Mouse (Mus musculus) midbrain, embryonic 11.5 days (tissue): ENCODE data around the gene Gm28729. TPM values are rescaled to one million over a fixed set of nuclear protein-coding genes. Genes with fewer than 3 reads are reported as not detected.
"Not testable (repeated sequence)": the region's sequence is repeated elsewhere in the genome, so short reads cannot be mapped to it uniquely, and the experiment has no call there.

Experiments
- ATAC-seq: fragments of 200-750 bp; cut with Nextera tagmentation; 2 replicates; pipeline ENCODE4 v1.8.0; 2017; ENCODE audit warnings: moderate TSS enrichment, moderate library complexity; ENCODE audit not compliant: low FRiP score
- DNase-seq: peaks from one replicate; pipeline ENCODE4 v3.0.0; 2015; ENCODE audit warnings: low spot score; ENCODE audit errors: missing footprints
- H3K27ac ChIP-seq: fragments of 300-500 bp; sonication (generic); 2 replicates; pipeline ENCODE4 v1.5.1; 2014; ENCODE audit warnings: low read depth, low read length
- H3K27me3 ChIP-seq: fragments of 300-500 bp; sonication (generic); 2 replicates; pipeline ENCODE4 v1.6.1; 2014; ENCODE audit warnings: mild to moderate bottlenecking, low read length, moderate library complexity, mixed read lengths; ENCODE audit not compliant: control insufficient read depth, insufficient read depth
- H3K36me3 ChIP-seq: fragments of 300-500 bp; sonication (generic); 2 replicates; pipeline ENCODE4 v1.6.1; 2014; ENCODE audit warnings: mild to moderate bottlenecking, low read length, moderate library complexity, mixed read lengths; ENCODE audit not compliant: control insufficient read depth, insufficient read depth
- H3K4me1 ChIP-seq: fragments of 300-500 bp; sonication (generic); 2 replicates; pipeline ENCODE4 v1.6.1; 2014; ENCODE audit warnings: low read length; ENCODE audit not compliant: control insufficient read depth, insufficient read depth
- H3K4me2 ChIP-seq: fragments of 300-500 bp; sonication (generic); 2 replicates; pipeline ENCODE4 v1.6.1; 2014; ENCODE audit warnings: mild to moderate bottlenecking, moderate library complexity
- H3K4me3 ChIP-seq: fragments of 300-500 bp; sonication (generic); 2 replicates; pipeline ENCODE4 v1.5.1; 2014; ENCODE audit warnings: low read depth, low read length
- H3K9ac ChIP-seq: fragments of 300-500 bp; sonication (generic); 2 replicates; pipeline ENCODE4 v1.6.1; 2014; ENCODE audit warnings: low read length
- H3K9me3 ChIP-seq: fragments of 300-500 bp; sonication (generic); 2 replicates; pipeline ENCODE4 v1.6.1; 2016; ENCODE audit warnings: low read length; ENCODE audit not compliant: control insufficient read depth
- WGBS: fragments of 180-500 bp; shearing (Covaris S2); extraction: QIAGEN DNeasy Blood & Tissue Kit; methylation state at CpG from one replicate; pipeline ENCODE4 v1.1.7; 2014; 5-methylcytosine and 5-hydroxymethylcytosine counted together
- polyA plus RNA-seq: library from polyadenylated mRNA; unstranded; fragments of >200 nt; fragmentation: Nextera tagmentation; extraction: Ambion mirVana; gene quantifications from 2 replicates; pipeline ENCODE4 v1.2.1, GENCODE M21; 2014

Gm28729 gene
- polyA plus RNA-seq, 1 experiment from 2014 or later = not detected

- Histone ChIP-seq H3K36me3 (no peaks in the 10 kb centered on the region), H3K27ac (no peak overlapping the region), H3K4me3 (no peak overlapping the region), H3K4me1 (peaks cover 5% of the 10 kb centered on the region; the same call in 1 of the 2 replicates), H3K9ac (no peak overlapping the region), H3K27me3 (no peaks in the 10 kb centered on the region), H3K4me2 (no peak overlapping the region), H3K9me3 (no peaks in the 10 kb centered on the region)
- DNase-seq = no peak
- no peak for ATAC-seq
- 88% methylated on average over 4 of the region's 4 CpGs for WGBS
Measured at GRCm38 (mm10) chr9:96532531-96532930, 7.5 kb upstream of the Gm28729 start.

GRCm38 (mm10) chr9:96530674-96531081 is 5.6 kb upstream of the Gm28729 start:
- no peak overlapping the region for H3K9ac ChIP-seq
- no peaks in the 10 kb centered on the region for H3K27me3 ChIP-seq
- H3K36me3 ChIP-seq = no peaks in the 10 kb centered on the region
- no peak for ATAC-seq
- no peaks in the 10 kb centered on the region for H3K9me3 ChIP-seq
- no peak overlapping the region for H3K4me3 ChIP-seq
- 84% methylated on average over 11 of the region's 11 CpGs for WGBS
- H3K4me2 ChIP-seq = no peak overlapping the region
- no peak for DNase-seq
- H3K27ac ChIP-seq = no peak overlapping the region
- no peaks in the 10 kb centered on the region for H3K4me1 ChIP-seq

- no peaks in the 10 kb centered on the region for H3K27me3 ChIP-seq
- H3K4me3 ChIP-seq = no peak overlapping the region
- DNase-seq (no peak), ATAC-seq (no peak)
- H3K36me3 ChIP-seq = no peaks in the 10 kb centered on the region
- no peak overlapping the region for H3K27ac ChIP-seq
- no peak overlapping the region for H3K9ac ChIP-seq
- WGBS = 76% methylated on average over 10 of the region's 10 CpGs
- no peaks in the 10 kb centered on the region for H3K9me3 ChIP-seq
- no peak overlapping the region for H3K4me2 ChIP-seq
- H3K4me1 ChIP-seq = no peaks in the 10 kb centered on the region
Measured at GRCm38 (mm10) chr9:96529961-96530673, 5.1 kb upstream of the Gm28729 start.

- no peak overlapping the region for H3K4me3 ChIP-seq
- no peak overlapping the region for H3K27ac ChIP-seq
- H3K4me2 ChIP-seq = no peak overlapping the region
- ATAC-seq (no peak), DNase-seq (no peak)
- no peak overlapping the region for H3K9ac ChIP-seq
- whole genome bisulfite sequencing = 76% methylated on average over 4 of the region's 4 CpGs
- no peaks in the 10 kb centered on the region for H3K9me3 ChIP-seq
- no peaks in the 10 kb centered on the region for H3K36me3 ChIP-seq
- no peaks in the 10 kb centered on the region for H3K27me3 ChIP-seq
- no peaks in the 10 kb centered on the region for H3K4me1 ChIP-seq
Measured at GRCm38 (mm10) chr9:96526011-96526410, 947 bp upstream of the Gm28729 start.

- H3K27ac ChIP-seq = no peak overlapping the region
- DNase-seq (no peak), ATAC-seq (no peak)
- H3K9ac ChIP-seq = no peak overlapping the region
- no peaks in the 10 kb centered on the region for H3K4me1 ChIP-seq
- no peaks in the 10 kb centered on the region for H3K36me3 ChIP-seq
- WGBS = 87% methylated on average over 5 of the region's 5 CpGs
- no peak overlapping the region for H3K4me2 ChIP-seq
- H3K27me3 ChIP-seq = no peaks in the 10 kb centered on the region
- no peak overlapping the region for H3K4me3 ChIP-seq
- no peaks in the 10 kb centered on the region for H3K9me3 ChIP-seq
Measured at GRCm38 (mm10) chr9:96523148-96523547, 1.9 kb downstream of the Gm28729 start.

GRCm38 (mm10) chr9:96521574-96521973 is 3.5 kb downstream of the Gm28729 start:
- ATAC-seq, H3K4me1 ChIP-seq, H3K9ac ChIP-seq, H3K27me3 ChIP-seq, H3K27ac ChIP-seq, H3K36me3 ChIP-seq, H3K4me2 ChIP-seq, H3K4me3 ChIP-seq, DNase-seq, H3K9me3 ChIP-seq: not testable (repeated sequence)
- 85% methylated on average over 2 of the region's 2 CpGs for WGBS

- WGBS = 51% methylated on average over 4 of the region's 4 CpGs
- ATAC-seq = no peak
- H3K27me3 ChIP-seq = no peaks in the 10 kb centered on the region
Measured at GRCm38 (mm10) chr9:96517429-96517828, 7.6 kb downstream of the Gm28729 start.

GRCm38 (mm10) chr9:96516806-96517205 is 8.3 kb downstream of the Gm28729 start:
- no peaks in the 10 kb centered on the region for H3K4me1 ChIP-seq
- ATAC-seq (no peak), DNase-seq (no peak)
- no peak overlapping the region for H3K4me2 ChIP-seq
- no peaks in the 10 kb centered on the region for H3K36me3 ChIP-seq
- 70% methylated on average over 3 of the region's 3 CpGs for WGBS
- no peak overlapping the region for H3K4me3 ChIP-seq
- no peak overlapping the region for H3K27ac ChIP-seq
- no peaks in the 10 kb centered on the region for H3K27me3 ChIP-seq
- no peaks in the 10 kb centered on the region for H3K9me3 ChIP-seq
- no peak overlapping the region for H3K9ac ChIP-seq

More at GRCm38 (mm10) chr9:96517429-96517828, 7.6 kb downstream of the Gm28729 start:
- no peak for DNase-seq
- Histone ChIP-seq H3K27ac (no peak overlapping the region), H3K4me3 (no peak overlapping the region), H3K4me2 (no peak overlapping the region), H3K9ac (no peak overlapping the region), H3K36me3 (no peaks in the 10 kb centered on the region), H3K9me3 (no peaks in the 10 kb centered on the region), H3K4me1 (no peaks in the 10 kb centered on the region)

GRCm38 (mm10) chr9:96515737-96516136 is 9.3 kb downstream of the Gm28729 start:
- Histone ChIP-seq H3K9me3 (no peaks in the 10 kb centered on the region), H3K27ac (no peak overlapping the region), H3K4me3 (no peak overlapping the region), H3K4me2 (no peak overlapping the region), H3K4me1 (no peaks in the 10 kb centered on the region), H3K9ac (no peak overlapping the region), H3K27me3 (no peaks in the 10 kb centered on the region), H3K36me3 (no peaks in the 10 kb centered on the region)
- ATAC-seq (no peak), DNase-seq (no peak)
- 94% methylated on average over 5 of the region's 5 CpGs for WGBS
